Mouse (Mus musculus): Measurements from ENCODE around the gene Olfr344. TPM values are rescaled to one million over a fixed set of nuclear protein-coding genes. Genes with fewer than 3 reads are reported as not detected.

Olfr344 gene
- total and polyA plus RNA-seq, 3 experiments, result not detected

- Histone ChIP-seq H3K27ac (ENCODE audit: insufficient read depth, low read depth) (no peak overlapping the region), H3K27me3 (replicated peaks) (peaks cover 28% of the 10 kb centered on the region), H3K9ac (ENCODE audit: insufficient read depth, low read depth) (no peak overlapping the region), H3K4me1 (ENCODE audit: control insufficient read depth in 1 of 2, insufficient read depth in 2 of 2) (no peaks in the 10 kb centered on the region), H3K4me3 (replicated peaks in 1 of 3; ENCODE audit: low read depth in 2 of 3, low read length in 2 of 3, poor library complexity in 1 of 3) (no peak overlapping the region), H3K4me2 (ENCODE audit: insufficient read depth, low read depth, poor library complexity, severe bottlenecking) (no peak overlapping the region), H3K79me2 (replicated peaks; ENCODE audit: control insufficient read depth, extremely low read depth, insufficient read depth, poor library complexity, severe bottlenecking) (no peaks in the 10 kb centered on the region), H3K9me3 (replicated peaks; ENCODE audit: low read length) (no peaks in the 10 kb centered on the region), H3K36me3 (replicated peaks in 1 of 2; ENCODE audit: control insufficient read depth in 1 of 2, insufficient read depth in 1 of 2, low read length in 1 of 2) (no peaks in the 10 kb centered on the region)
- in situ Hi-C loops (cut with MboI; ENCODE audit: low pct_ligation_motif_present, low pct_unique_long_range_greater_than_20kb, low sequenced_read_pairs), result no loop called here
- DNase-seq (ENCODE audit: extremely low read depth), result no peak
- dilution Hi-C loops (cut with MboI; ENCODE audit: extremely low pct_ligation_motif_present, extremely low pct_unique_long_range_greater_than_20kb, low sequenced_read_pairs), result no loop called here
- TF ChIP-seq SMC3 (IDR thresholded peaks at IDR 0.05; ENCODE audit: low read depth, low read length) (no peak), ZNF384 (IDR thresholded peaks at IDR 0.05; ENCODE audit: low read depth, low read length) (no peak), TBP (conservative IDR thresholded peaks at IDR 0.05; ENCODE audit: low read depth, low read length) (no peak), IRF4 (IDR thresholded peaks at IDR 0.05; ENCODE audit: low read depth, low read length) (no peak), PAX5 (IDR thresholded peaks at IDR 0.05; ENCODE audit: low read length) (no peak), MXI1 (IDR thresholded peaks at IDR 0.05; ENCODE audit: low read depth, low read length) (no peak), ZC3H11A (IDR thresholded peaks at IDR 0.05; ENCODE audit: low read depth, low read length) (no peak), MYC (IDR thresholded peaks at IDR 0.05; ENCODE audit: low read depth, low read length) (no peak), POLR2A (IDR thresholded peaks at IDR 0.05; ENCODE audit: low read depth, low read length) (no peak), USF2 (conservative IDR thresholded peaks at IDR 0.05; ENCODE audit: low read depth, low read length) (no peak), E2F4 (IDR thresholded peaks at IDR 0.05; ENCODE audit: insufficient replicate concordance, low read depth, low read length) (no peak), TCF12 (IDR thresholded peaks at IDR 0.05; ENCODE audit: low read depth, low read length) (no peak), KAT2A (IDR thresholded peaks at IDR 0.05; ENCODE audit: insufficient replicate concordance, low read length) (no peak), ZKSCAN1 (IDR thresholded peaks at IDR 0.05; ENCODE audit: borderline replicate concordance, low read depth, low read length) (no peak)
These were observed 1.4 kb downstream of the Olfr344 start for GRCm38 (mm10) chr2:36567845-36568244.

Other genes with a start within 250 kb of the Olfr344 start
- not detected in 2 replicates for gene Olfr338, start 193.1 kb upstream of the Olfr344 start, total RNA-seq (2012; rRNA removed)
- not detected in 2 replicates for gene Olfr338, start 193.1 kb upstream of the Olfr344 start, total RNA-seq (2014; rRNA removed)
- not detected in 2 replicates for gene Olfr338, start 193.1 kb upstream of the Olfr344 start, polyA plus RNA-seq (2012; ENCODE audit: insufficient read length, low read depth)
- gene Olfr339, start 147.7 kb upstream of the Olfr344 start, total RNA-seq (2012; rRNA removed), result not detected in 2 replicates
- gene Olfr339, start 147.7 kb upstream of the Olfr344 start, total RNA-seq (2014; rRNA removed), result not detected in 2 replicates
- not detected in 2 replicates for gene Olfr339, start 147.7 kb upstream of the Olfr344 start, polyA plus RNA-seq (2012; ENCODE audit: insufficient read length, low read depth)
- gene Olfr340, start 114.1 kb upstream of the Olfr344 start, total RNA-seq (2012; rRNA removed), result not detected in 2 replicates
- gene Olfr340, start 114.1 kb upstream of the Olfr344 start, total RNA-seq (2014; rRNA removed), result not detected in 2 replicates
- not detected in 2 replicates for gene Olfr340, start 114.1 kb upstream of the Olfr344 start, polyA plus RNA-seq (2012; ENCODE audit: insufficient read length, low read depth)
- gene Olfr341, start 84.2 kb upstream of the Olfr344 start, total RNA-seq (2012; rRNA removed), result not detected in 2 replicates
- gene Olfr341, start 84.2 kb upstream of the Olfr344 start, total RNA-seq (2014; rRNA removed), result not detected in 2 replicates
- gene Olfr341, start 84.2 kb upstream of the Olfr344 start, polyA plus RNA-seq (2012; ENCODE audit: insufficient read length, low read depth), result not detected in 2 replicates
- gene Olfr342, start 41.7 kb upstream of the Olfr344 start, total RNA-seq (2012; rRNA removed), result not detected in 2 replicates
- not detected in 2 replicates for gene Olfr342, start 41.7 kb upstream of the Olfr344 start, total RNA-seq (2014; rRNA removed)
- not detected in 2 replicates for gene Olfr342, start 41.7 kb upstream of the Olfr344 start, polyA plus RNA-seq (2012; ENCODE audit: insufficient read length, low read depth)
- gene Olfr345, start 73.4 kb downstream of the Olfr344 start, total RNA-seq (2012; rRNA removed), result not detected in 2 replicates
- not detected in 2 replicates for gene Olfr345, start 73.4 kb downstream of the Olfr344 start, total RNA-seq (2014; rRNA removed)
- gene Olfr345, start 73.4 kb downstream of the Olfr344 start, polyA plus RNA-seq (2012; ENCODE audit: insufficient read length, low read depth), result not detected in 2 replicates
- not detected in 2 replicates for gene Olfr346, start 119.1 kb downstream of the Olfr344 start, total RNA-seq (2012; rRNA removed)
- not detected in 2 replicates for gene Olfr346, start 119.1 kb downstream of the Olfr344 start, total RNA-seq (2014; rRNA removed)
- not detected in 2 replicates for gene Olfr346, start 119.1 kb downstream of the Olfr344 start, polyA plus RNA-seq (2012; ENCODE audit: insufficient read length, low read depth)
- gene Olfr347, start 165.2 kb downstream of the Olfr344 start, total RNA-seq (2012; rRNA removed), result not detected in 2 replicates
- not detected in 2 replicates for gene Olfr347, start 165.2 kb downstream of the Olfr344 start, total RNA-seq (2014; rRNA removed)
- not detected in 2 replicates for gene Olfr347, start 165.2 kb downstream of the Olfr344 start, polyA plus RNA-seq (2012; ENCODE audit: insufficient read length, low read depth)
- gene Olfr348, start 217.6 kb downstream of the Olfr344 start, total RNA-seq (2012; rRNA removed), result not detected in 2 replicates
- gene Olfr348, start 217.6 kb downstream of the Olfr344 start, total RNA-seq (2014; rRNA removed), result not detected in 2 replicates
- gene Olfr348, start 217.6 kb downstream of the Olfr344 start, polyA plus RNA-seq (2012; ENCODE audit: insufficient read length, low read depth), result not detected in 2 replicates
- gene Olfr50, start 223.9 kb downstream of the Olfr344 start, total RNA-seq (2012; rRNA removed), result not detected in 2 replicates
- not detected in 2 replicates for gene Olfr50, start 223.9 kb downstream of the Olfr344 start, total RNA-seq (2014; rRNA removed)
- not detected in 2 replicates for gene Olfr50, start 223.9 kb downstream of the Olfr344 start, polyA plus RNA-seq (2012; ENCODE audit: insufficient read length, low read depth)